Mouse (Mus musculus) bone marrow, adult 2 months (tissue): ENCODE results near the gene Ntng2.

ENCODE experiments used
- CTCF ChIP-seq: fragments of 200-500 bp; IDR thresholded peaks from 2 replicates; pipeline ENCODE4 v1.5.1; 2011; ENCODE audit warnings: low read length, control low read depth; ENCODE audit not compliant: control insufficient read depth, insufficient read depth
- POLR2A ChIP-seq: fragments of 200-500 bp; IDR thresholded peaks from 2 replicates; pipeline ENCODE4 v1.6.1; 2011; ENCODE audit warnings: low read depth, mild to moderate bottlenecking, control low read depth, low read length, borderline replicate concordance; ENCODE audit not compliant: control insufficient read depth

DNA sequence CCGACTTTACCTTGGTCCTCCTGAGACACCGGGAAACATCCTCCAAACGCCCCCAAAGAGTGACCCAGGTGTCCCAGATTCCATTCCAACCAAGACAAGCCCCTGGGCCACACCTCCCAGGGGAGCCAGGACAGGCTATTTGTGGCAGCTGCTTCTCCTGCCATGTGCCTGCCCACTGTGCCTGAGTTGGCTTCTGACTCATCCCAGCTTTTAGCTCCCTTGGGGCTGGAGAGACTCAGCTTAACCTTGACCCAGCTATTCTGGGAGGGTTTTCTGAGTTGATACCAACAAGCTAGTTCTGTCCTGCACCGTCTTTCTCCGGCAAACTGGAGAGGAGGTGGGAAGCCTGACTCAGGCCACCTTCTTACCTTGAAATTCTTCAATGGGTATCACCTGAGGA is 54.4 kb downstream of the Ntng2 start:
- no peak for TF ChIP-seq CTCF
- no peak for TF ChIP-seq POLR2A
